Mouse (Mus musculus) myocyte (in vitro differentiated cells): Measurements from ENCODE around the gene Mylk2. TPM values are rescaled to one million over a fixed set of nuclear protein-coding genes. Genes with fewer than 3 reads are reported as not detected.

ENCODE experiments used
- H3K27me3 ChIP-seq: one replicate; pipeline ENCODE4 v1.6.1; 2011; ENCODE audit not compliant: control insufficient read depth, insufficient read depth, insufficient read length
- H3K36me3 ChIP-seq: one replicate; pipeline ENCODE4 v1.6.1; 2011; ENCODE audit not compliant: control insufficient read depth, insufficient read depth
- H3K4me2 ChIP-seq: one replicate; pipeline ENCODE4 v1.6.1; 2011; ENCODE audit warnings: low read depth, control low read depth
- H3K4me3 ChIP-seq: one replicate; pipeline ENCODE4 v1.5.1; 2011; ENCODE audit warnings: mild to moderate bottlenecking, control low read depth, moderate library complexity
- H3K79me2 ChIP-seq: one replicate; pipeline ENCODE4 v1.6.1; 2011; ENCODE audit not compliant: control insufficient read depth, insufficient read depth
- H3ac ChIP-seq: one replicate; pipeline ENCODE4 v1.6.1; 2011; ENCODE audit not compliant: control insufficient read depth, insufficient read length
- CEBPB ChIP-seq: IDR thresholded peaks from 2 replicates; pipeline ENCODE4 v1.6.1; 2011; ENCODE audit warnings: mild to moderate bottlenecking, moderate library complexity; ENCODE audit not compliant: poor library complexity, insufficient read depth, severe bottlenecking
- E2F4 ChIP-seq: IDR thresholded peaks from one replicate; pipeline ENCODE4 v1.6.1; 2011; ENCODE audit warnings: mild to moderate bottlenecking, control low read depth, moderate library complexity; ENCODE audit not compliant: insufficient read depth
- MAX ChIP-seq: IDR thresholded peaks from one replicate; pipeline ENCODE4 v1.6.1; 2011; ENCODE audit warnings: low read depth, mild to moderate bottlenecking, control low read depth
- MYOD1 ChIP-seq, 3 experiments: IDR thresholded peaks; one replicate each; pipeline ENCODE4 v1.6.1; 2011; ENCODE audit warnings: control low read depth in 2 of 3, low read depth in 2 of 3, mild to moderate bottlenecking in 2 of 3, moderate library complexity in 1 of 3; ENCODE audit not compliant: insufficient read length in 2 of 3, control insufficient read depth in 1 of 3
- MYOG ChIP-seq, 3 experiments: IDR thresholded peaks; one replicate each; pipeline ENCODE4 v1.6.1; 2011; ENCODE audit warnings: control low read depth in 2 of 3, low read depth in 2 of 3, mild to moderate bottlenecking in 2 of 3; ENCODE audit not compliant: insufficient read length in 2 of 3, control insufficient read depth in 1 of 3, insufficient read depth in 1 of 3
- POLR2A ChIP-seq: IDR thresholded peaks from one replicate; pipeline ENCODE4 v1.6.1; 2011; ENCODE audit warnings: low read depth, mild to moderate bottlenecking, control low read depth, moderate library complexity; ENCODE audit not compliant: insufficient read length
- POLR2AphosphoS2 ChIP-seq: IDR thresholded peaks from one replicate; pipeline ENCODE4 v1.6.1; 2011; ENCODE audit warnings: low read depth, control low read depth; ENCODE audit not compliant: insufficient read length
- REST ChIP-seq: IDR thresholded peaks from one replicate; pipeline ENCODE4 v1.6.1; 2011; ENCODE audit warnings: mild to moderate bottlenecking, control low read depth, moderate library complexity; ENCODE audit not compliant: insufficient read depth, insufficient read length
- SRF ChIP-seq: IDR thresholded peaks from one replicate; pipeline ENCODE4 v1.6.1; 2011; ENCODE audit warnings: low read depth; ENCODE audit not compliant: control insufficient read depth, insufficient read length
- TCF12 ChIP-seq: IDR thresholded peaks from one replicate; pipeline ENCODE4 v1.6.1; 2011; ENCODE audit warnings: mild to moderate bottlenecking, control low read depth; ENCODE audit not compliant: poor library complexity, insufficient read depth, severe bottlenecking
- TCF3 ChIP-seq: IDR thresholded peaks from one replicate; pipeline ENCODE4 v1.6.1; 2011; ENCODE audit warnings: low read depth, control low read depth; ENCODE audit not compliant: insufficient read length
- USF1 ChIP-seq: IDR thresholded peaks from one replicate; pipeline ENCODE4 v1.6.1; 2011; ENCODE audit warnings: low read depth, mild to moderate bottlenecking, control low read depth, moderate library complexity
- polyA plus RNA-seq: library from polyadenylated mRNA; unstranded; fragments of >200 nt; fragmentation: generic; extraction: Trizol; gene quantifications from one replicate; pipeline ENCODE4 v1.2.1, GENCODE M21; 2012; ENCODE audit warnings: missing spikeins

Gene Mylk2
- polyA plus RNA-seq, 1 experiment, result 8.2 TPM

DNA sequence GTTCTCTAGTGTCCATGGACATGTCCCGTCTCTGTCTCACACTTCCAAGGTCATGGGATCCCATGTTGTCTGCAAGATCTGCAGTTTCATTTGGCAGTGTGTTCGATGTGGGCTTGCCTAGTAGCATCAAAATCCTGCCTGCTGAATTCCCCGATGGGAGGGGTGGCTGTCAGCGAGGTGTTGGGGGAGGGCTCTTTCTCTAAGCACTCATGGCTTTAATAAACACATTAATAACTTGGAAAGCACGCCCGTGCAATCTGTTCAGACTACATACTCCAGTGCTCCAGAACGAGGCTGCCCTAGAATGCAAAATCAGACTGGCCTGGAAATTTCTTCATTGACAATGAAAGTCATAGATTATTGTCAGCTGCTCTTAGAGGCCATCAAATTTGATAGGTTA, 35.9 kb downstream of the Mylk2 start:
- TF ChIP-seq POLR2A, result no peak
- H3K36me3 ChIP-seq, result no peaks in the 10 kb centered on the region
- no peak overlapping the region for H3K4me3 ChIP-seq
- no peak overlapping the region for H3K4me2 ChIP-seq
- H3K79me2 ChIP-seq, result no peaks in the 10 kb centered on the region
- H3ac ChIP-seq, result no peak overlapping the region
- H3K27me3 ChIP-seq, result peaks cover 84% of the 10 kb centered on the region

DNA sequence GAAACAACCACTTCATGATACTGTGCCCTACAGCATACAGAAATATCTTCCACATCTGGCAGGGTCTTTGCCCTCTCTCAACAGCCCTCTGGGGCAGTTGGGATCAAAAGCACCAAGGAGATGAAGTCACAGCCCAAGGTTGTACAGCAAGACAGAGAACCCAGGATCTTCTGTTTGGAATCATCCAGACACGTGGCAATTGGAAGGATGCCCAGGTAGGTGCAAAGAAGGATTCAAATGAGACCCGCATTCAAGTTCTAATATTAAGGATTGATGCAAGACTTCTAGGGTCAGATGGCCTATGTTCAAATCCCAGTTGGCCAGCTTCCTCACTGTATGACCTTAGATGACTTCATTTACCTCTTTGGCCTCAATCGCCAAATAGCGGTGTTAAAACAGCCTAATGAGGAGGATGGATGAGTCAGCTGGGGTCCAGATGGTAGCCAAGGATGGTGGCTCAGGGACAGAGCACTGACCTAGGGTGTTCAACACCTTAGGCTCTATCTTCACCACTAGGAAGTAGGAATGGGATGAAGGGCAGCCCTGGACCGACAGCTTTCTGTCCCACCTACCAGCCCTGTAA, 37.4 kb downstream of the Mylk2 start:
- H3K4me3 ChIP-seq, result no peak overlapping the region
- TF ChIP-seq MYOG (IDR thresholded peaks at IDR 0.05; ENCODE audit: control insufficient read depth in 1 of 3, insufficient read depth in 1 of 3, insufficient read length in 2 of 3, low read depth in 2 of 3), result no peak
- H3K79me2 ChIP-seq, result no peaks in the 10 kb centered on the region
- no peak overlapping the region for H3K4me2 ChIP-seq
- H3K36me3 ChIP-seq, result no peaks in the 10 kb centered on the region
- peaks cover 75% of the 10 kb centered on the region for H3K27me3 ChIP-seq
- no peak overlapping the region for H3ac ChIP-seq

DNA sequence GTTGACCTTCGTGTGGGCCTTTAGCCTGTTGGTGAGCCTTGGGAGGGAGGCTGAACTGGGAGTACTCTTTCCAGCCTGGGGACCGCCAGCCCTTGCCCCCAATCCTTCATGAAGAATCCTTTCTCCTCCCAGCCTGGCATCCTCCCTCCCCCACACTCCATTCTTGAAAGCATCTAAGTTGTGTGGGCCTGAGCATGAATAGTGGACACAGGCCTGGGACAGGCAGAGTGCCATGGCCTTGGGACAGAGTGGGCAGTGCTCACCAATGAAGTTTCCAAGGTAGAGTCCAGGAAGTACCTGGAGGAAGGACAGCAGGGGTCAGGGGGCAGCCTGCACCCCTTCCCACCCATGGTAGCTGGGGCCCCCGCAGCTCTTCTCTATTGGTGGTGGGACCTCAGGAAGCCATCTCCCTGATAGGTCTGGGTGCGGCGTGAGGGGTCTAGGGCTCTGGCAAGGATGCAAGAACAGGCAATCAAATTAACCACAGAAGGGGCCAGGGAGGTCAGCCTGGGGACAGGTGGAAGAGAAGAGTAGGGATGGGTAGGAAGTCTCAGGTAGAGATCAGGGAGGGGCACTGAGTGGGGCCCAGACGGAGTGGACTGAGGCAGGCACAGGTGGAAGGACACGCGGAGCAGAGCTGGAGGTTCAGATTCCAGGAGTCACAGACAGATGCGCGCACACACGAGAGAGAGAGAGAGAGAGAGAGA, 39.4 kb downstream of the Mylk2 start:
- TF ChIP-seq SRF, result no peak
- TF ChIP-seq MAX, result no peak
- no peak for TF ChIP-seq MYOD1 (IDR thresholded peaks at IDR 0.05; ENCODE audit: control insufficient read depth in 1 of 3, insufficient read length in 2 of 3, low read depth in 2 of 3)
- TF ChIP-seq TCF3, result no peak
- no peak for TF ChIP-seq TCF12
- TF ChIP-seq CEBPB, result no peak
- TF ChIP-seq POLR2A, result no peak
- TF ChIP-seq USF1, result no peak

DNA sequence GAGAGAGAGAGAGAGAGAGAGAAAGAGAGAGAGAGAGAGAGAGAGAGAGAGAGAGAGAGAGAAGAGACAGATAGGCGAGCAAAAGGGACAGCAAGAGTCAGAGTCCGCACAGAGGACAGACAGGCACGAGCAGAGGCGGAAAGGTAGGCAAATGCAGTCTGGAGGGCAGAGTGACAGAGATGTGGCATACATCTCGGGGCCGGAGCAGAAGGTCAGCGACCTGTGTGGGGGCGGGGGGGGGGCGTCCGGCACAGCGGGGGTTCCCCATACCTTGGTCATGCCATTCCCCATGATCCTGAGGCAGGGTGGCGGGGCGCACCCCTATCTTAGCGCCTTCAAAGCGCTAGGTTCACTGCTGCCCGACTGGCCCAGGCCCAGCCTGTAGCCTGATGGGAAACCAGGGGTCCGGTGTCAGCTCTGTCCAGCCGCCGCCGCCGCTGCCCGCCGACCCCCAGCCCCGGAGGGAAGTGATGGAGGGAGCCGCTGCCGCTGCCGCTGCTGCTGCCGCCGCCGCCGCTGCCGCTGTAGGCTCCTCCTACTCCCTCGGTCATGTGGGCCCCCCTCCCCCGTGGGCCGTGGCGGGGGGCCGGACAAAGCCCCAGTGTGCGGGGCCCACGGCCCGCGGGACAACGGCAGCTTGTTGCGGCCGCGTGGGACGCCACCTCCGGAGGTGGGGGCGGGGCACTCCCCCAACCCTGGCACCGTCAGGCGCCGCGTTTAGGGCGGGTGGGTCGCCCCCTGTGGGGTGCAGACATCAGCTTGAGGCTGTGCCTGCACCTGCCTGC, 40.1 kb downstream of the Mylk2 start, which contains the start of gene Dusp15:
Dusp15 (minus strand) TSS at position 634 of the 785 bp plus-strand sequence.
- TF ChIP-seq POLR2AphosphoS2 (no peak), TCF3 (no peak), USF1 (no peak), REST (no peak), CEBPB (no peak), SRF (no peak), MYOG (IDR thresholded peaks at IDR 0.05; ENCODE audit: control insufficient read depth in 1 of 3, insufficient read depth in 1 of 3, insufficient read length in 2 of 3, low read depth in 2 of 3) (no peak), E2F4 (no peak), MYOD1 (IDR thresholded peaks at IDR 0.05; ENCODE audit: control insufficient read depth in 1 of 3, insufficient read length in 2 of 3, low read depth in 2 of 3) (no peak), POLR2A (no peak)
- Histone ChIP-seq H3ac (no peak within 1 kb of the TSS), H3K4me2 (peak within 1 kb of the TSS; percentile 18), H3K27me3 (peaks cover 70% of the 10 kb centered on the region), H3K4me3 (no peak within 1 kb of the TSS), H3K36me3 (no peaks in the 10 kb centered on the region), H3K79me2 (no peaks in the 10 kb centered on the region)

More for the DNA sequence above, 39.4 kb downstream of the Mylk2 start:
- no peaks in the 10 kb centered on the region for H3K79me2 ChIP-seq
- H3K36me3 ChIP-seq, result no peaks in the 10 kb centered on the region
- H3K4me3 ChIP-seq, result no peak overlapping the region
- peaks cover 70% of the 10 kb centered on the region for H3K27me3 ChIP-seq
- no peak overlapping the region for H3K4me2 ChIP-seq
- H3ac ChIP-seq, result no peak overlapping the region

DNA sequence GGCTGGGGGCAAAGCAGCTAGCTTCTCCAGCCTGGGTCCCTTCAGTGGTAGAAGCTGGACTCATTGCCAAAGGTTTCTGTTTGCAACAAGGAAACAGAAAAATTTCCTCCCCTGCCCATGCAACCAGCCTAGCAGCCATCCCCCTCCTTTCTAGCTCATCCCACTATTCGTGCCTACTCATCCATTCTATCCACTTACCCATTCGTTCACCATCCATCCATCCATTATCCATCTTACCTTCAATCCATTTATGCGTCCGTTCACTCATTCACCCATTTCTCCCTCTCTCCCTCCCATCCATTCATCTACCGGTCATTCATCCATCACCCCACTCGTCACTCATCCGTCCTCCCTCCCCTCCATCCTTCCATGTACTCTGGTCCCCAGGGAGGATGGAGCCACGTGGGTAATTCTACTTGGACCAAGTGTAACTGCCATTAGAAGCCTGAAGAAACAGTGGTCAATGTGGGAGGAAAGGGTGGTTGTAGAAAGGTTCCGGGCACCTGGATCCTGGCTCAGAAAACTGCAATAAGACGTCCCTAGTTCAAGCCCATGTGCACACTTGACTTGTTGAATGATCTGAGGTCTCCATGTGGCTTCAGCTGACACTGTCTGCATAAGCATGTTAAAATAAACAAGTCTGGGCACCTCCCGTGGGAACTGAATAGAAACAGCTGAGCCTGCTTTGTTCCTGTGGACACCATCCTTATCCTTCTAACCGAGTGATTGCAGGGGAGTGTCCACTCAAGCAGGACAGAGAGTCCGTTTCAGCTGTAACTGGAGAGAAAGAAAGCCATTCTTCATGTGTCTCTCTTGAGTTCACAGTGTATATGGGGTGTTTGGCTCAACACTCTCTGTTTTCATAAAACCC, 40.9 kb downstream of the Mylk2 start:
- TF ChIP-seq USF1, result no peak
- no peak for TF ChIP-seq MYOD1 (IDR thresholded peaks at IDR 0.05; ENCODE audit: control insufficient read depth in 1 of 3, insufficient read length in 2 of 3, low read depth in 2 of 3)
- no peak for TF ChIP-seq TCF12
- no peak for TF ChIP-seq MYOG (IDR thresholded peaks at IDR 0.05; ENCODE audit: control insufficient read depth in 1 of 3, insufficient read depth in 1 of 3, insufficient read length in 2 of 3, low read depth in 2 of 3)
- no peak for TF ChIP-seq SRF
- H3K4me2 ChIP-seq, result peak overlapping the region; percentile 18
- H3ac ChIP-seq, result no peak overlapping the region
- H3K36me3 ChIP-seq, result no peaks in the 10 kb centered on the region
- no peak overlapping the region for H3K4me3 ChIP-seq
- H3K79me2 ChIP-seq, result no peaks in the 10 kb centered on the region
- peaks cover 69% of the 10 kb centered on the region for H3K27me3 ChIP-seq
